Mouse (Mus musculus): ENCODE measurements around the gene Clec12a.

GRCm38 (mm10) chr6:129319331-129319730, 23.2 kb upstream of the Clec12a start:
- TF ChIP-seq CTCF (IDR thresholded peaks at IDR 0.05; ENCODE audit: borderline replicate concordance, insufficient read depth, low read length) (no peak), POLR2A (IDR thresholded peaks at IDR 0.05; ENCODE audit: low read depth, low read length) (no peak)
